Mouse (Mus musculus): ENCODE measurements at regions not wholly inside any gene's neighbourhood (a gene's known extent, or its start where the extent isn't known, plus 50 kb on each side); places are given as distances from the start of the nearest gene placed in this dataset.

GRCm38 (mm10) chr4:105945921-105946320, 156.3 kb downstream of the Gm12728 start:
- H3K4me1 ChIP-seq (ENCODE audit: control insufficient read depth, insufficient read depth, low read length) = no peaks in the 10 kb centered on the region
- ATAC-seq = no peak
- no peak overlapping the region for H3K4me2 ChIP-seq (ENCODE audit: low read length)
- H3K4me3 ChIP-seq (ENCODE audit: low read depth, low read length) = no peak overlapping the region
- 50% methylated on average over 1 of the region's 1 CpGs for WGBS
- no peak overlapping the region for H3K9ac ChIP-seq (ENCODE audit: low read depth, low read length)
- H3K9me3 ChIP-seq (replicated peaks; ENCODE audit: control insufficient read depth, low read length, poor library complexity, severe bottlenecking) = no peaks in the 10 kb centered on the region
- H3K27me3 ChIP-seq (ENCODE audit: control insufficient read depth, insufficient read depth, low read depth, low read length) = no peaks in the 10 kb centered on the region
- no peak overlapping the region for H3K27ac ChIP-seq (ENCODE audit: low read length)
- no peaks in the 10 kb centered on the region for H3K36me3 ChIP-seq (ENCODE audit: control insufficient read depth, insufficient read depth, low read length)

DNA sequence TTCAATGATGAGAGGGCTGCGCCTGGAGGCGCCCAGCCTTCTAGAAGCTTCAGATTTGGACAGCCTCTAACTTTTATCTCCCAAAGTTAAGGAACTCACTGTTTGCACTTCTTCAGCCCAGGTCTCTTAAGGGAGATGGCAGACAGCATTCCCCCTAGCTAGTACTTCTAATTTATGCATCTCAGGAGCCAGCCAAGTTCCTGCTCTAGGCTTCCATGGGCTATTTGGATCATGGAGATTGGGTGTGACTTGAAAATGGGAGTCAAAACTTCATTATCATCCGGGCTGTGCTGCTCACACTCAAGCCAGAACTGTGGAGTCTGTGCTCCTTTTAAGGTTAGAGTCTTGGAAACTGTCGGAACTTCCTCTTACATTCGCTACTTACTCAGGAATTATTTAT, 158.7 kb downstream of the Gm12728 start:
- no peak overlapping the region for H3K27ac ChIP-seq (ENCODE audit: low read length)
- no peaks in the 10 kb centered on the region for H3K27me3 ChIP-seq (ENCODE audit: control insufficient read depth, insufficient read depth, low read depth, low read length)
- ATAC-seq = no peak
- no peak overlapping the region for H3K9ac ChIP-seq (ENCODE audit: low read depth, low read length)
- WGBS = 93% methylated on average over 5 of the region's 5 CpGs
- no peak overlapping the region for H3K4me2 ChIP-seq (ENCODE audit: low read length)
- H3K4me1 ChIP-seq (ENCODE audit: control insufficient read depth, insufficient read depth, low read length) = no peaks in the 10 kb centered on the region
- no peak overlapping the region for H3K4me3 ChIP-seq (ENCODE audit: low read depth, low read length)
- H3K36me3 ChIP-seq (ENCODE audit: control insufficient read depth, insufficient read depth, low read length) = no peaks in the 10 kb centered on the region
- H3K9me3 ChIP-seq (replicated peaks; ENCODE audit: control insufficient read depth, low read length, poor library complexity, severe bottlenecking) = no peaks in the 10 kb centered on the region

DNA sequence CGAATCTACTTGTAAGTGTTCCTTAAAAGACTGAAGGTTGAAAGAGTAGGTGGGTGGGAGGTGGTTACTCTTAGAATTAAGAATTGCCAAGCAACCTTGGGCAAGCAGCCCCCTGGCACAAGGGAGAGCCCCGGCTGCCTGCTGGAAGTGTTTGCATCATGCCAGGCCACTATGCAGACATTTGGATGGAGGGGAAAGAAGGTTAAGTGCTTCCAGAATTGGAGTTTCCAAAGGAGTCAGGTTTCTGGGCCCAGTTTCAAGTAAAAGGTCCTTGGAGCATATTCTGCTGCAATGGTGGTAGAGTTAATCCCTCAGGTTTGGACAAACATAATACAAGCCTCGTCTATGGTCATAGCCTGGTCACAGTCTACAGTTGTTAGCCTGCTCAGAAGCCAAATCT, 162.7 kb downstream of the Gm12728 start:
- no peaks in the 10 kb centered on the region for H3K36me3 ChIP-seq (ENCODE audit: control insufficient read depth, insufficient read depth, low read length)
- WGBS = 72% methylated on average over 3 of the region's 3 CpGs
- H3K9ac ChIP-seq (ENCODE audit: low read depth, low read length) = no peak overlapping the region
- ATAC-seq = no peak
- H3K4me1 ChIP-seq (ENCODE audit: control insufficient read depth, insufficient read depth, low read length) = no peaks in the 10 kb centered on the region
- no peaks in the 10 kb centered on the region for H3K27me3 ChIP-seq (ENCODE audit: control insufficient read depth, insufficient read depth, low read depth, low read length)
- no peak overlapping the region for H3K4me2 ChIP-seq (ENCODE audit: low read length)
- no peak overlapping the region for H3K4me3 ChIP-seq (ENCODE audit: low read depth, low read length)
- no peaks in the 10 kb centered on the region for H3K9me3 ChIP-seq (replicated peaks; ENCODE audit: control insufficient read depth, low read length, poor library complexity, severe bottlenecking)
- H3K27ac ChIP-seq (ENCODE audit: low read length) = no peak overlapping the region

DNA sequence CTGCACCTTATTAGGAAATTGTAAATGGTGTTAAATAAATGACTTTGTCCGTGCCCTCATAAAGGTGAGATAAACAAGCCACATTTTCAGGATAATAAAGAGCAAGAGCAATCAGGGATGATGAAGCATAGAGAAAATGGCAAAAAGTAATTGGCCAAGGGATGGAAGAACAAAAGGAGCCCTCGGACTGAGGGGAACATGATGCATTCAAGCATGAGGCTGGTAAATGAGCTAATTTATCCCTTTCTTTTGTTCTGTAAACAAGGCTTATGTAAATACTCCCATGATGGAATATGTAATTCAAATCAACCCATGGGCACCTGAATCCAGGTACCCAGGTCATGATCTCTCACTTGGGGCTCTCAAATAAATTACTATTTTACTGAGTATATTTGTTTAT, 166.8 kb downstream of the Gm12728 start:
- Histone ChIP-seq H3K9me3 (replicated peaks; ENCODE audit: control insufficient read depth, low read length, poor library complexity, severe bottlenecking) (no peaks in the 10 kb centered on the region), H3K4me1 (ENCODE audit: control insufficient read depth, insufficient read depth, low read length) (no peaks in the 10 kb centered on the region), H3K36me3 (ENCODE audit: control insufficient read depth, insufficient read depth, low read length) (no peaks in the 10 kb centered on the region), H3K9ac (ENCODE audit: low read depth, low read length) (no peak overlapping the region), H3K27ac (ENCODE audit: low read length) (no peak overlapping the region), H3K4me2 (ENCODE audit: low read length) (no peak overlapping the region), H3K27me3 (ENCODE audit: control insufficient read depth, insufficient read depth, low read depth, low read length) (no peaks in the 10 kb centered on the region), H3K4me3 (ENCODE audit: low read depth, low read length) (no peak overlapping the region)
- 52% methylated on average over 2 of the region's 2 CpGs for WGBS
- no peak for ATAC-seq

DNA sequence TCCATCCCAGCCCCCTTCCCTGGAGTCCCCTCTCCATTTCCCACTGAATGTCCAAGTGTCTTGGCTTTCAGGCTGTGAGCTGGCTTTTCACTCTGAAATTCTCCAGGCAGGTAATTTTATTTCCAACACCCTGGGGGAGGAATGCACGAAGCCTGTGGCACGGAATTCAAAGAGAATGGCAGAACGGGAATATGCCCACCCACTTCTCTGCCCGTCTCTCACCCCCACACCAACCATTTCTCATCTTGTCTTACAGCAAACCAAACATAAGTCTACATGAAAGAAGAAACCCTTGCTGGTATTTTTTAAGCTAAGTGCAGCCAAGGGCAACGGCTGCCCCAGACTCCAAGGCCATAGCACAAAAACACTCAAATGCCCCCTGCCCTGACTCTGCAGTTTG, 168.7 kb downstream of the Gm12728 start:
- ATAC-seq = no peak

GRCm38 (mm10) chr4:105961686-105962360, 172.2 kb downstream of the Gm12728 start:
- H3K4me2 ChIP-seq (ENCODE audit: low read length) = no peak overlapping the region
- no peaks in the 10 kb centered on the region for H3K9me3 ChIP-seq (replicated peaks; ENCODE audit: control insufficient read depth, low read length, poor library complexity, severe bottlenecking)
- H3K4me3 ChIP-seq (ENCODE audit: low read depth, low read length) = no peak overlapping the region
- H3K27ac ChIP-seq (ENCODE audit: low read length) = no peak overlapping the region
- 64% methylated on average over 8 of the region's 8 CpGs for WGBS
- H3K9ac ChIP-seq (ENCODE audit: low read depth, low read length) = no peak overlapping the region
- no peaks in the 10 kb centered on the region for H3K4me1 ChIP-seq (ENCODE audit: control insufficient read depth, insufficient read depth, low read length)
- H3K27me3 ChIP-seq (ENCODE audit: control insufficient read depth, insufficient read depth, low read depth, low read length) = no peaks in the 10 kb centered on the region
- H3K36me3 ChIP-seq (ENCODE audit: control insufficient read depth, insufficient read depth, low read length) = no peaks in the 10 kb centered on the region
- no peak for ATAC-seq

More for the DNA sequence above, 168.7 kb downstream of the Gm12728 start:
- Histone ChIP-seq H3K27ac (ENCODE audit: low read length) (no peak overlapping the region), H3K4me3 (ENCODE audit: low read depth, low read length) (no peak overlapping the region), H3K27me3 (ENCODE audit: control insufficient read depth, insufficient read depth, low read depth, low read length) (no peaks in the 10 kb centered on the region), H3K4me2 (ENCODE audit: low read length) (no peak overlapping the region), H3K9ac (ENCODE audit: low read depth, low read length) (no peak overlapping the region), H3K9me3 (replicated peaks; ENCODE audit: control insufficient read depth, low read length, poor library complexity, severe bottlenecking) (no peaks in the 10 kb centered on the region), H3K36me3 (ENCODE audit: control insufficient read depth, insufficient read depth, low read length) (no peaks in the 10 kb centered on the region), H3K4me1 (ENCODE audit: control insufficient read depth, insufficient read depth, low read length) (no peaks in the 10 kb centered on the region)
- WGBS = 76% methylated on average over 5 of the region's 5 CpGs

- no peaks in the 10 kb centered on the region for H3K27me3 ChIP-seq (ENCODE audit: control insufficient read depth, insufficient read depth, low read depth, low read length)
- 65% methylated on average over 7 of the region's 7 CpGs for WGBS
Observed at GRCm38 (mm10) chr4:105962542-105962941, 172.9 kb downstream of the Gm12728 start.

DNA sequence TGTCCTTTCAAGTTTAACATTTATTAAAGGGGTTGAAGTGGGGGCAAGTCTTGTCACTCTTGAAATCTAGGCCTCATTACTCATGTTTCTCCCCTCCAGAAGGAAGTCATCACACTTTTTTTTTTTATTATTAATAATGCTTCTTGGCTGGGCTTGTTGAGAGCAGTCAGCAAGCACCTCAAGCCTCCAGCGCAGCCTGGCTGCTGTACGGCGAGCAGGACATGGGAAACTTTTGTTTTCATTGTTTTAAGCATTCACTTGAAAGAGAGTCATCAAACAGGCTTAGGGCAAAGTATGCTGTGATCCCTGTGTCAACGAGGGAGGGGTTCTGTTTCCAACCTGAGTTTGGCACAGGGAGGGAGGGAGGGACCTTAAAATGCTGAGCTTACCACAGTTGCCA, 178.7 kb downstream of the Gm12728 start:
- Histone ChIP-seq H3K4me2 (ENCODE audit: low read length) (no peak overlapping the region), H3K9me3 (replicated peaks; ENCODE audit: control insufficient read depth, low read length, poor library complexity, severe bottlenecking) (no peaks in the 10 kb centered on the region), H3K27ac (ENCODE audit: low read length) (no peak overlapping the region), H3K4me3 (ENCODE audit: low read depth, low read length) (no peak overlapping the region), H3K27me3 (ENCODE audit: control insufficient read depth, insufficient read depth, low read depth, low read length) (no peaks in the 10 kb centered on the region), H3K36me3 (ENCODE audit: control insufficient read depth, insufficient read depth, low read length) (no peaks in the 10 kb centered on the region), H3K4me1 (ENCODE audit: control insufficient read depth, insufficient read depth, low read length) (no peaks in the 10 kb centered on the region), H3K9ac (ENCODE audit: low read depth, low read length) (no peak overlapping the region)
- WGBS = 30% methylated on average over 4 of the region's 4 CpGs
- no peak for ATAC-seq

More at GRCm38 (mm10) chr4:105962542-105962941, 172.9 kb downstream of the Gm12728 start:
- Histone ChIP-seq H3K9me3 (replicated peaks; ENCODE audit: control insufficient read depth, low read length, poor library complexity, severe bottlenecking) (no peaks in the 10 kb centered on the region), H3K9ac (ENCODE audit: low read depth, low read length) (no peak overlapping the region), H3K4me3 (ENCODE audit: low read depth, low read length) (no peak overlapping the region), H3K4me1 (ENCODE audit: control insufficient read depth, insufficient read depth, low read length) (no peaks in the 10 kb centered on the region), H3K36me3 (ENCODE audit: control insufficient read depth, insufficient read depth, low read length) (no peaks in the 10 kb centered on the region), H3K27ac (ENCODE audit: low read length) (no peak overlapping the region), H3K4me2 (ENCODE audit: low read length) (no peak overlapping the region)
- ATAC-seq = no peak

DNA sequence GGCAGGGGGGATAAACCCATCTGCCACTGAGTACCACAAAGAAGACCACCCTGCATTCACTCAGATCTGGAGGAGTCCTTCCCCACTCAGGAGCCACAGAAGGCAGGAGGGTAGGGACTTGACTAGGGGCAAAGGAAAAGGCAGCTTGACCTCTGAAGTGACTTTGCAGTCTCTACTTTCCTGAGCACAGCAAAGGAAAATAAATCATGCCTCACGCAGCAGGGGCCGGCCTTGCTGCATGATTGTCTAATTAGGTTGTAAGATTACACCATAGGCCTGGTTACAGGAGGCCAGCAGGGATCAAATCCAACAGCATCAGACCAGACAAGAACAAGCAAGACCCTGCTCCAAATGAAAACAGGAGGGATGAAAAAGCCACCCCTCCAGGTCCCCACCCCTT, 180.0 kb downstream of the Gm12728 start:
- H3K9me3 ChIP-seq (replicated peaks; ENCODE audit: control insufficient read depth, low read length, poor library complexity, severe bottlenecking) = no peaks in the 10 kb centered on the region
- H3K27me3 ChIP-seq (ENCODE audit: control insufficient read depth, insufficient read depth, low read depth, low read length) = no peaks in the 10 kb centered on the region
- no peaks in the 10 kb centered on the region for H3K36me3 ChIP-seq (ENCODE audit: control insufficient read depth, insufficient read depth, low read length)
- no peak overlapping the region for H3K9ac ChIP-seq (ENCODE audit: low read depth, low read length)
- no peaks in the 10 kb centered on the region for H3K4me1 ChIP-seq (ENCODE audit: control insufficient read depth, insufficient read depth, low read length)
- ATAC-seq = no peak
- H3K27ac ChIP-seq (ENCODE audit: low read length) = no peak overlapping the region
- no peak overlapping the region for H3K4me2 ChIP-seq (ENCODE audit: low read length)
- H3K4me3 ChIP-seq (ENCODE audit: low read depth, low read length) = no peak overlapping the region
- WGBS = 41% methylated on average over 2 of the region's 2 CpGs
